Mouse (Mus musculus) ES-Bruce4 (cell line): ENCODE data around the gene Anks1.

Source experiments
- CTCF ChIP-seq: IDR thresholded peaks from one replicate; pipeline ENCODE4 v1.8.1; 2011; ENCODE audit warnings: low read depth, low read length
- EP300 ChIP-seq: IDR thresholded peaks from 2 replicates; pipeline ENCODE4 v1.6.1; 2011; ENCODE audit warnings: low read depth, low read length; ENCODE audit not compliant: insufficient read depth
- POLR2A ChIP-seq: IDR thresholded peaks from one replicate; pipeline ENCODE4 v1.8.1; 2011; ENCODE audit warnings: low read length; ENCODE audit not compliant: insufficient read depth

- no peak for TF ChIP-seq POLR2A
- no peak for TF ChIP-seq CTCF
- TF ChIP-seq EP300: no peak
Observed at GRCm38 (mm10) chr17:28062710-28063109, 153.6 kb downstream of the Anks1 start.
